Mouse (Mus musculus): ENCODE measurements around the gene Pgbd5. TPM values are rescaled to one million over a fixed set of nuclear protein-coding genes. Genes with fewer than 3 reads are reported as not detected.

Gene Pgbd5
- polyA plus RNA-seq, 1 experiment from 2014 or later: 1.1 TPM

DNA sequence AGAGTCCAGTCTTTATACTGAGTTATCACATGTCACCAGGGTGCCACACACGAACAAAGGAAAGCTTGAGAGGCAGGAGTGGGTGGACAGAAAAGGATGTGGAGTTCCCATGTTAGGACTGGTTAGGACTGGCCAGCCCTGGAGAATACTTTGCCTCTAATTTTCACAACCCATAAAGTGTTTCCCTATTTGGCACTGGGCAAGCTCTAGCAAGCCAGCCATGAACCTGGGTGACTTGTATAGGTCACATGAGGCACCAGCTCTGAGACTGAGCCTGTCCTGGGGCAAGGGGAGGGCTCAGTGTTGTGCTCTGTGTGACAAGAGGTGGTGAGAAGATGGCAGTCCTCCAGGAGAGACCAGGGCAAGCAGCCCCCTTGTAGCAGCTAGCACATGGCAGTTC lies 91.4 kb downstream of the Pgbd5 start:
- H3K4me1 ChIP-seq (ENCODE audit: control insufficient read depth, insufficient read depth, low read length): no peaks in the 10 kb centered on the region
- H3K4me3 ChIP-seq (ENCODE audit: low read length): no peak overlapping the region
- ATAC-seq (ENCODE audit: low FRiP score, low TSS enrichment): no peak
- peaks cover 18% of the 10 kb centered on the region for H3K36me3 ChIP-seq (ENCODE audit: control insufficient read depth, insufficient read depth, low read length)
- no peak overlapping the region for H3K27ac ChIP-seq (ENCODE audit: low read depth, low read length)
- H3K27me3 ChIP-seq (ENCODE audit: control insufficient read depth, insufficient read depth, low read length): no peaks in the 10 kb centered on the region
- no peak overlapping the region for H3K4me2 ChIP-seq (replicated peaks; ENCODE audit: low read depth, low read length)
- H3K9me3 ChIP-seq (ENCODE audit: control insufficient read depth, low read length): no peaks in the 10 kb centered on the region
- WGBS: 45% methylated on average over 1 of the region's 1 CpGs
- no peak overlapping the region for H3K9ac ChIP-seq (ENCODE audit: low read depth, low read length)

DNA sequence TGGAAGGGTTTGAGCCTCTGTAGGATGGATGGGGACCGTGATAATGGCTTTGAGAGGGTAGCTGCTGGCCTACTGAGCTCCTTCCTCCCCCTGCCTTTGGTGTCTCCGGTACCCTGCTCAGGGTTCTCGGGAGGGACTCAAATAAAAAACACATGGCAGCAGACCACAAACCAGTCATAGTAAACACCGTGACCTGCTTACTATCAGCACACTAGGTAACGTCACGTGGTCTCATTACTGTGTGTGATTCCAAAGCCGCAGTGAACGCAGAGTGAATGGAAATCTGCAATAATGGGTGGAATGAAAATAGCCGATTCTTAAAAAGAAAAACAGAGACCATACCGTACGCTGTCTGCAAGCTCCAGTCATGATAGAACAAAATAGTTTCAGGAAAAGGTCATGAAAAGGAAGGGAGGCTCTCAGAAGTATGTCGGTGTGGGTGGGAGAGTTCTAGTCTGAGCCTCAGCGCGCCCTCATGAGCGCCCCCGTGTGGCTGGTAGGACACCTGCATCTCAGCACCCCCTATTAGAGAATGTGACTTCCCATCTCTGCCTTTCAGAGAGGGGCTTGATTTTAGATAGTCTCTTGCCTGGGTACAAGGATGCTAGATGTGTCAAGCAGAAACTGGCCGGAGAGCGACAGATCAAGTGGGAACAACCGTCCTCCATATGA lies 92.5 kb downstream of the Pgbd5 start:
- no peaks in the 10 kb centered on the region for H3K4me1 ChIP-seq (ENCODE audit: control insufficient read depth, insufficient read depth, low read length)
- H3K27ac ChIP-seq (ENCODE audit: low read depth, low read length): no peak overlapping the region
- 0 out of 2 replicates have a peak, but pooled peaks have one; percentile 45 for ATAC-seq (ENCODE audit: low FRiP score, low TSS enrichment)
- H3K4me2 ChIP-seq (replicated peaks; ENCODE audit: low read depth, low read length): no peak overlapping the region
- no peaks in the 10 kb centered on the region for H3K9me3 ChIP-seq (ENCODE audit: control insufficient read depth, low read length)
- H3K36me3 ChIP-seq (ENCODE audit: control insufficient read depth, insufficient read depth, low read length): peaks cover 19% of the 10 kb centered on the region
- no peak overlapping the region for H3K4me3 ChIP-seq (ENCODE audit: low read length)
- no peak overlapping the region for H3K9ac ChIP-seq (ENCODE audit: low read depth, low read length)
- 53% methylated on average over 19 of the region's 19 CpGs for WGBS
- no peaks in the 10 kb centered on the region for H3K27me3 ChIP-seq (ENCODE audit: control insufficient read depth, insufficient read depth, low read length)

DNA sequence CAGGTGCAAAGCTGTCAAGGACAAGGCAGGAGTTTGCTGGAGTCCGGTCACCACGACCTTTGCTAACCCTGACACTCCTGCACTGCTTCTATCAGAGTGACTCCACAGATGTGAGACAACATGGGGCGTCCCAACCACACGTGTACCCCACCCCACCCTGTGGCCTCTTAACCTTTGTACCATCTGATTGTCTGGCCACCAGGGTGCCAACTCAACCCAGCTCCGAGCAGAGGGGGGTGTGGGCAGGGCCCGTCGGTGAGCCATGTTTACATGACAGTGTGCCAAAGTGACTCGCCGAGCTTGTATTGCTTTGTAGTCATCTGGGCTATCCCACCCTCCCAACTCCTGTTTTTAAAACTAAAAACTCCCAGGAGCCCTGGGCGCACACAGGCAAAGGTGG lies 94.4 kb downstream of the Pgbd5 start:
- Histone ChIP-seq H3K36me3 (ENCODE audit: control insufficient read depth, insufficient read depth, low read length) (peaks cover 19% of the 10 kb centered on the region), H3K9me3 (ENCODE audit: control insufficient read depth, low read length) (no peaks in the 10 kb centered on the region), H3K9ac (ENCODE audit: low read depth, low read length) (no peak overlapping the region), H3K27me3 (ENCODE audit: control insufficient read depth, insufficient read depth, low read length) (no peaks in the 10 kb centered on the region), H3K4me3 (ENCODE audit: low read length) (no peak overlapping the region), H3K4me2 (replicated peaks; ENCODE audit: low read depth, low read length) (no peak overlapping the region), H3K27ac (ENCODE audit: low read depth, low read length) (no peak overlapping the region), H3K4me1 (ENCODE audit: control insufficient read depth, insufficient read depth, low read length) (peaks cover 6% of the 10 kb centered on the region; the same call in 1 of the 2 replicates)
- ATAC-seq (ENCODE audit: low FRiP score, low TSS enrichment): no peak
- WGBS: 86% methylated on average over 10 of the region's 10 CpGs

DNA sequence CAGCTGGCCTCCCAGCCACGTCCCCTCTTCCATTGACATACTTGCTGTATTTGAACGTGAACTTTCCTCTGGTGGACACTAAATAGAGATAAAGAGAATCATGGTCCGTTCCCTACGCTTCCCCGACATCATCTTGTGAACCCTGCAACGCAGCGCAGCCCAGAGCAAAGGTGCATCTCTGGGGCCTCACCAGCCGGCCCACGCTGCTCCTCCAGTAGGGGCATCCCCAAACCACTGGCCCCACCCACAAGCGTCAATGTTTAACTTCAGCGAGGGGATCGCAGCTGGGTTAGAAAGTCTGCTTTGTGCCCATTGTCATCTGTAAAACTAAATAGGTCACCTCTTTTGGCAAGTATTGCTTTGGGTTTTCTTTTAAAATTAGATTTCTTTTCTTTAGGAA lies 95.5 kb downstream of the Pgbd5 start:
- no peaks in the 10 kb centered on the region for H3K27me3 ChIP-seq (ENCODE audit: control insufficient read depth, insufficient read depth, low read length)
- 89% methylated on average over 12 of the region's 12 CpGs for WGBS
- no peak overlapping the region for H3K9ac ChIP-seq (ENCODE audit: low read depth, low read length)
- H3K9me3 ChIP-seq (ENCODE audit: control insufficient read depth, low read length): no peaks in the 10 kb centered on the region
- ATAC-seq (ENCODE audit: low FRiP score, low TSS enrichment): no peak
- H3K27ac ChIP-seq (ENCODE audit: low read depth, low read length): no peak overlapping the region
- no peak overlapping the region for H3K4me2 ChIP-seq (replicated peaks; ENCODE audit: low read depth, low read length)
- H3K36me3 ChIP-seq (ENCODE audit: control insufficient read depth, insufficient read depth, low read length): peaks cover 25% of the 10 kb centered on the region
- peaks cover 9% of the 10 kb centered on the region; the same call in 1 of the 2 replicates for H3K4me1 ChIP-seq (ENCODE audit: control insufficient read depth, insufficient read depth, low read length)
- H3K4me3 ChIP-seq (ENCODE audit: low read length): no peak overlapping the region

DNA sequence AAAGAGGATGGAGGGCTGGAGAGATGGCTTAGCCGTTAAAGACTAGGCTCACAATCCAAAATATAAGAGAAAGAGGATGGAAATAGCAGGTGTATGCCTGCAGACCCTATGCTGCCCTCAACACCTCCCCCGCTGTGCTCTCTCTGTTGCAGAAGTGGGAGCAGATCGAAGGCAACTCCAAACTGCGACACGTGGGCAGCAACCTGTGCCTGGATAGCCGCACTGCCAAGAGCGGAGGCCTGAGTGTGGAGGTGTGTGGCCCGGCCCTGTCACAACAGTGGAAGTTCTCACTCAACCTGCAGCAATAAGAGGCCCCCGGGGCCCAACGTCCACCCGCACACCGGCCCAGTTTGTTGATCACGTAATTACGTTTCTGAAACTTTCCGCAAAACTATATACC lies 96.3 kb downstream of the Pgbd5 start:
- Histone ChIP-seq H3K27ac (ENCODE audit: low read depth, low read length) (no peak overlapping the region), H3K4me2 (replicated peaks; ENCODE audit: low read depth, low read length) (no peak overlapping the region), H3K9ac (ENCODE audit: low read depth, low read length) (no peak overlapping the region), H3K4me1 (ENCODE audit: control insufficient read depth, insufficient read depth, low read length) (peaks cover 9% of the 10 kb centered on the region; the same call in 1 of the 2 replicates), H3K36me3 (ENCODE audit: control insufficient read depth, insufficient read depth, low read length) (peaks cover 32% of the 10 kb centered on the region), H3K9me3 (ENCODE audit: control insufficient read depth, low read length) (no peaks in the 10 kb centered on the region), H3K4me3 (ENCODE audit: low read length) (no peak overlapping the region), H3K27me3 (ENCODE audit: control insufficient read depth, insufficient read depth, low read length) (no peaks in the 10 kb centered on the region)
- no peak for ATAC-seq (ENCODE audit: low FRiP score, low TSS enrichment)
- WGBS: 94% methylated on average over 15 of the region's 15 CpGs

DNA sequence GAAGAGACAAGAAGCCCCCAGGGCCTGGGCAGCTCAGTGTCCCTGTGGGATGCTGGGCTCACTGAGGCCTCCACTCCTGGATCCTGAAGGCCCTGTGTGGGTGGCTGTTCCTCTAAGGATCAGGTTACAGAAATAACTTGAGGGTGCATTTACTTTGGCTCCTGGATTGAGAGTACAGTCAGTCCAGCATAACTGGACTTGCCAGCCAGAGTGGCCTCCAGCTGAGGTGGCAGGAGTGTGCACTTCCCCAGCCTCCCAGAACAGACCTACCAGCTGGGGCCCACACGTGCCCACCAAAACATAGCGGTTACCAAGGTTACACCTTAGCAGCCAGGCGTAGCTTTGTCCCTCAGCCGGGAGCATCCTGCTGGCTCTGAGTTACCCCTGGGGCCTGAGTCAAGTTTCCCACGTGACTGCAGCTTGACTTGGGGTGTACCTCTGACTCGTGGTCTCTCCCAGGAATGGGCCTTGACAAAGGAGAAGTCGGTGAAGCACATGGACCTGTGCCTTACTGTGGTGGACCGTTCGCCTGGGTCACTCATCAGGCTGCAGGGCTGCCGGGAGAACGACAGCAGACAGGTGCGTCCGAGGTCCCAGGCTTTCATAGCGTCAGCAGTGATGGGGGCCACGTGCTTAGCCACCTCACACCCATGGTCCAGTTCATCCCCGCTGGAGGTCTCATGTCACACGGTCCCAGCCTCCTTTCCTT lies 98.9 kb downstream of the Pgbd5 start:
- peak; percentile 91 for ATAC-seq (ENCODE audit: low FRiP score, low TSS enrichment)
- WGBS: 57% methylated on average over 17 of the region's 17 CpGs
- peaks cover 9% of the 10 kb centered on the region; the same call in 1 of the 2 replicates for H3K4me1 ChIP-seq (ENCODE audit: control insufficient read depth, insufficient read depth, low read length)
- no peak overlapping the region for H3K4me3 ChIP-seq (ENCODE audit: low read length)
- H3K27ac ChIP-seq (ENCODE audit: low read depth, low read length): 0 out of 2 replicates have a peak overlapping the region, but pooled peaks have one; percentile 11
- H3K27me3 ChIP-seq (ENCODE audit: control insufficient read depth, insufficient read depth, low read length): no peaks in the 10 kb centered on the region
- H3K9me3 ChIP-seq (ENCODE audit: control insufficient read depth, low read length): no peaks in the 10 kb centered on the region
- H3K4me2 ChIP-seq (replicated peaks; ENCODE audit: low read depth, low read length): no peak overlapping the region
- peaks cover 51% of the 10 kb centered on the region for H3K36me3 ChIP-seq (ENCODE audit: control insufficient read depth, insufficient read depth, low read length)
- no peak overlapping the region for H3K9ac ChIP-seq (ENCODE audit: low read depth, low read length)

DNA sequence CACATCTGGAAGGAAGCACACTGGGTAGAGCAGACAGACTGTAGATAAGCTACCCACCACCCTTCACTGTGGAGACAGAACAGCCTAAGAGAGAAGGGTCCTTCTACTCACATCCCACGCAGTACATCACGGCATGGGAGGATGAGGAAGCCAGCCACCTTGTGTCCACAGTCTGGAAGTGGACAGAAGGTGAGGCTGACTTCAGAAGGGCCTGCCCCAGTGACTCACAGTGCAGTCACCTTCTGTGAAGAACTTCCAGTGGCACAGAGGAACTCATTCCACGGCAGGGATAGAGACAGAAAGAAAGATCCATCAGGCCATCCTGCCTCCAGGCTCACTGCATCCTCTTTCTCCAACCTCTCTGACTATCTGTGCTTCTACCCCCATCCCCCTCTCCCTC lies 99.7 kb downstream of the Pgbd5 start:
- Histone ChIP-seq H3K36me3 (ENCODE audit: control insufficient read depth, insufficient read depth, low read length) (peaks cover 55% of the 10 kb centered on the region), H3K9ac (ENCODE audit: low read depth, low read length) (no peak overlapping the region), H3K27ac (ENCODE audit: low read depth, low read length) (no peak overlapping the region; the same call in 1 of the 2 replicates)

DNA sequence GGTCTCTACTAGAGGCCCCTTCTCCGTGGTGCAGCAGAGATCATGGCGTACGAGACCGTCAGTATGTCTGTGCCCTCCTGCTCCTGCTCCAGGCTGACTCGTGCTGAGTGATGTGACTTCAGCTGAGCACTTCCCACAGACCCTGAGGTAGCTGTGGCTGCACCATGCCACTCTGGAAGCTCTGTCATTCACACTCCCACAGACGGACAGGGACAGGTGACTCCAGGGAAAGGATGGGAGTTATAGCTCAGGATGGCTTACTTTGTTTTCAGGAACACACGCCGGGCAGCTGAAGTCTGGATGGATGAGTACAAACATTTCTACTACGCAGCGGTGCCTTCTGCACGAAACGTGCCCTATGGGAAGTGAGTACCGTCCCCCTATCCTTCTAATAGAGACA lies 103.2 kb downstream of the Pgbd5 start:
- peaks cover 50% of the 10 kb centered on the region; the same call in 1 of the 2 replicates for H3K36me3 ChIP-seq (ENCODE audit: control insufficient read depth, insufficient read depth, low read length)

More for the DNA sequence above, 99.7 kb downstream of the Pgbd5 start:
- Histone ChIP-seq H3K4me2 (replicated peaks; ENCODE audit: low read depth, low read length) (no peak overlapping the region), H3K9me3 (ENCODE audit: control insufficient read depth, low read length) (no peaks in the 10 kb centered on the region), H3K4me3 (ENCODE audit: low read length) (no peak overlapping the region), H3K4me1 (ENCODE audit: control insufficient read depth, insufficient read depth, low read length) (peaks cover 9% of the 10 kb centered on the region; the same call in 1 of the 2 replicates), H3K27me3 (ENCODE audit: control insufficient read depth, insufficient read depth, low read length) (no peaks in the 10 kb centered on the region)
- 67% methylated on average over 3 of the region's 3 CpGs for WGBS
- no peak; the same call in 1 of the 2 replicates for ATAC-seq (ENCODE audit: low FRiP score, low TSS enrichment)

DNA sequence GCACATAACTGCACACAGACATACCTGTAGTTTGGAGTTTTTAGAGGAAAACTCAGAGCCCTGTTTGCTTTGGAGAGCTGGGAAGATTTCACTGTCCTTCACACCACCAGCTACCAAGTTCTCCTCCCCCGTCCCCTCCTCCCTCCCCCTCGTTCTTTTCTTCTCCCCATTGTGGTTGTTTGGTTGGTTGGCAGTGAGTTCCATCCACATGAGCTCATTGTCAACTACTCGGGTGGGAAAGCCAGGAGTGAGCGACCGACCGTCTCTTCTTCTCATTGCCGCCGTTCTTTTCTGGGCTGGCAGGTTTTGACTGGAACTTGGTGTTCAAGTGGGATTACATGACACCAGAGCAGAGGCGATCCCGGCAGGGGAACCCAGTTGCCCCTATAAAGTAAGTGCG lies 107.8 kb downstream of the Pgbd5 start:
- Histone ChIP-seq H3K27me3 (ENCODE audit: control insufficient read depth, insufficient read depth, low read length) (no peaks in the 10 kb centered on the region), H3K4me1 (ENCODE audit: control insufficient read depth, insufficient read depth, low read length) (no peaks in the 10 kb centered on the region), H3K4me3 (ENCODE audit: low read length) (no peak overlapping the region), H3K9me3 (ENCODE audit: control insufficient read depth, low read length) (no peaks in the 10 kb centered on the region), H3K36me3 (ENCODE audit: control insufficient read depth, insufficient read depth, low read length) (peaks cover 54% of the 10 kb centered on the region; the same call in 1 of the 2 replicates), H3K4me2 (replicated peaks; ENCODE audit: low read depth, low read length) (no peak overlapping the region), H3K27ac (ENCODE audit: low read depth, low read length) (no peak overlapping the region), H3K9ac (ENCODE audit: low read depth, low read length) (no peak overlapping the region)
- ATAC-seq (ENCODE audit: low FRiP score, low TSS enrichment): no peak
- 70% methylated on average over 11 of the region's 11 CpGs for WGBS

More for the DNA sequence above, 103.2 kb downstream of the Pgbd5 start:
- no peak overlapping the region for H3K9ac ChIP-seq (ENCODE audit: low read depth, low read length)
- H3K4me2 ChIP-seq (replicated peaks; ENCODE audit: low read depth, low read length): no peak overlapping the region
- H3K27me3 ChIP-seq (ENCODE audit: control insufficient read depth, insufficient read depth, low read length): no peaks in the 10 kb centered on the region
- no peak overlapping the region for H3K4me3 ChIP-seq (ENCODE audit: low read length)
- no peaks in the 10 kb centered on the region for H3K9me3 ChIP-seq (ENCODE audit: control insufficient read depth, low read length)
- H3K4me1 ChIP-seq (ENCODE audit: control insufficient read depth, insufficient read depth, low read length): peaks cover 9% of the 10 kb centered on the region; the same call in 1 of the 2 replicates
- WGBS: 94% methylated on average over 13 of the region's 13 CpGs
- H3K27ac ChIP-seq (ENCODE audit: low read depth, low read length): no peak overlapping the region
- ATAC-seq (ENCODE audit: low FRiP score, low TSS enrichment): no peak

All from kidney, embryonic 14.5 days (tissue).